Comparison of ENCODE assay signal across 27 mouse cellular contexts in genomic region chr6:100716152-100716551, GRCm38 (mm10). TPM values are rescaled to one million over a fixed set of nuclear protein-coding genes. Genes with fewer than 3 reads are reported as not detected.
DNase-seq lines count a peak whose midpoint lies in the region; ATAC-seq and TF ChIP-seq lines count a peak whose summit lies in the region.
"Had no signal": no experiment of that assay in that cellular context is flagged by ENCODE, and none has a peak within 500 bp of the region (broad histone marks: within the 10 kb centered on the region; RNA-seq: fewer than 3 reads in every experiment).

No protein-coding gene starts in this region.

- H3K9me3 ChIP-seq in lung, embryonic 14.5 days (ENCODE audit: low read depth, low read length), result no peaks in the 10 kb centered on the region
- H3K9me3 ChIP-seq in lung, embryonic 16.5 days (ENCODE audit: control insufficient read depth, low read length), result no peaks in the 10 kb centered on the region
- no peaks in the 10 kb centered on the region for H3K9me3 ChIP-seq in embryonic facial prominence, embryonic 10.5 days
- H3K9me3 ChIP-seq: embryonic facial prominence, embryonic 12.5 days; forebrain, embryonic 10.5 days; forebrain, embryonic 12.5 days had no signal

- no peak overlapping the region for H3K9ac ChIP-seq in lung, embryonic 14.5 days
- H3K9ac ChIP-seq in lung, embryonic 16.5 days (ENCODE audit: low read length), result no peak overlapping the region
- H3K9ac ChIP-seq: embryonic facial prominence, embryonic 12.5 days; forebrain, embryonic 12.5 days had no signal

- H3K4me3 ChIP-seq in lung, embryonic 14.5 days (ENCODE audit: low read depth, low read length), result no peak overlapping the region
- H3K4me3 ChIP-seq in lung, embryonic 16.5 days (ENCODE audit: low read length), result no peak overlapping the region
- no peak overlapping the region for H3K4me3 ChIP-seq in embryonic facial prominence, embryonic 10.5 days
- H3K4me3 ChIP-seq: embryonic facial prominence, embryonic 12.5 days; erythroblast, embryonic 14.5 days; forebrain, embryonic 10.5 days; forebrain, embryonic 12.5 days had no signal

- H3K36me3 ChIP-seq in lung, embryonic 14.5 days (ENCODE audit: insufficient read depth), result no peaks in the 10 kb centered on the region
- H3K36me3 ChIP-seq in lung, embryonic 16.5 days (ENCODE audit: control insufficient read depth, insufficient read depth, low read length), result no peaks in the 10 kb centered on the region
- no peaks in the 10 kb centered on the region for H3K36me3 ChIP-seq in embryonic facial prominence, embryonic 10.5 days (replicated peaks)
- H3K36me3 ChIP-seq: embryonic facial prominence, embryonic 12.5 days; forebrain, embryonic 10.5 days; forebrain, embryonic 12.5 days had no signal

- no peak overlapping the region for H3K27ac ChIP-seq in lung, embryonic 14.5 days (ENCODE audit: low read depth)
- peak overlapping the region; percentile 34; the same call in 1 of the 2 replicates for H3K27ac ChIP-seq in lung, embryonic 16.5 days (ENCODE audit: low read length)
- 0 out of 2 replicates have a peak overlapping the region, but pooled peaks have one; percentile 4 for H3K27ac ChIP-seq in embryonic facial prominence, embryonic 10.5 days (replicated peaks)
- H3K27ac ChIP-seq: embryonic facial prominence, embryonic 12.5 days; forebrain, embryonic 10.5 days; forebrain, embryonic 12.5 days had no signal

- H3K27me3 ChIP-seq in lung, embryonic 14.5 days (ENCODE audit: insufficient read depth, low read length), result no peaks in the 10 kb centered on the region
- H3K27me3 ChIP-seq in lung, embryonic 16.5 days (ENCODE audit: control insufficient read depth, insufficient read depth, low read depth, low read length), result no peaks in the 10 kb centered on the region
- peaks cover 33% of the 10 kb centered on the region for H3K27me3 ChIP-seq in embryonic facial prominence, embryonic 10.5 days (replicated peaks; ENCODE audit: low read depth, poor library complexity, severe bottlenecking)
- H3K27me3 ChIP-seq: embryonic facial prominence, embryonic 12.5 days had no signal

- DNase-seq in lung, embryonic 14.5 days, result peak; percentile 32
- no peak for DNase-seq in lung, adult 18-20 months
- DNase-seq in lung, postnatal 25 days (ENCODE audit: low spot score), result no peak
- DNase-seq in embryonic facial prominence, embryonic 10.5 days (ENCODE audit: low spot score), result no peak
- DNase-seq in lung, postnatal 10 days, result peak; percentile 33
- no peak for DNase-seq in heart, postnatal 25 days (ENCODE audit: low spot score)
- DNase-seq: adrenal gland, adult 2 months; adrenal gland, postnatal 10 days; adrenal gland, postnatal 25 days; B cell, adult 2 months; cerebellum, adult 11 months; cerebellum, adult 18-20 months; cerebellum, adult 8-10 months; cerebellum, adult 9-11 months; cerebellum, postnatal 14 days; cerebellum, postnatal 36 days; embryo, embryonic 11 days had no signal

- ATAC-seq in lung, embryonic 14.5 days (ENCODE audit: insufficient read depth), result peak; percentile 45; the same call in 1 of the 2 replicates
- ATAC-seq in lung, embryonic 16.5 days (ENCODE audit: low read depth), result peak; percentile 55
- no peak for ATAC-seq in CD4-positive, CD25-positive, alpha-beta regulatory T cell, adult 4 months
- ATAC-seq: forebrain, embryonic 14.5 days; forebrain, embryonic 16.5 days had no signal

- no peak for TF ChIP-seq CTCF in lung, embryonic 14.5 days (IDR thresholded peaks at IDR 0.05; ENCODE audit: low read depth)

- 36% methylated on average over 7 of the region's 7 CpGs for WGBS in lung, embryonic 14.5 days
- 44% methylated on average over 7 of the region's 7 CpGs for WGBS in lung, embryonic 16.5 days
- 74% methylated on average over 7 of the region's 7 CpGs for WGBS in embryonic facial prominence, embryonic 10.5 days

- H3K4me2 ChIP-seq in lung, embryonic 14.5 days, result no peak overlapping the region
- H3K4me2 ChIP-seq in lung, embryonic 16.5 days (ENCODE audit: low read depth, low read length), result no peak overlapping the region
- H3K4me2 ChIP-seq: embryonic facial prominence, embryonic 12.5 days; forebrain, embryonic 12.5 days had no signal

- H3K4me1 ChIP-seq in lung, embryonic 14.5 days (ENCODE audit: insufficient read depth), result no peaks in the 10 kb centered on the region; the same call in 1 of the 2 replicates
- H3K4me1 ChIP-seq in lung, embryonic 16.5 days (replicated peaks; ENCODE audit: control insufficient read depth, insufficient read depth, low read length), result peaks cover 5% of the 10 kb centered on the region
- peaks cover 20% of the 10 kb centered on the region for H3K4me1 ChIP-seq in embryonic facial prominence, embryonic 10.5 days

- intact Hi-C loops in heart, postnatal 25 days (cut with DNase I), result no loop called here

RNA-seq across cellular contexts. Expression of gene Gxylt2, which starts 11.6 kb away (rescaled TPM):
- polyA plus RNA-seq in lung, embryonic 14.5 days (2014; fragmentation: Nextera tagmentation; extraction: Ambion mirVana), result 4.4 and 6.0 TPM in 2 replicates
- polyA plus RNA-seq in lung, embryonic 16.5 days (2015; fragmentation: Nextera tagmentation; extraction: Ambion mirVana), result 2.2 and 3.0 TPM in 2 replicates
- 2.2 and 3.6 TPM in 2 replicates for polyA plus RNA-seq in embryonic facial prominence, embryonic 10.5 days (2016; fragmentation: Nextera tagmentation; extraction: Ambion mirVana)
- under 1 TPM in 1 of 2 experiments, not detected in 1; 0.17 TPM for polyA plus RNA-seq in CD4-positive, CD25-positive, alpha-beta regulatory T cell, adult 4 months (2017; shearing (Covaris generic))
- total RNA-seq in heart, postnatal 25 days (2021), result 1 to 10 TPM; 3.5 to 4.7 TPM
- total RNA-seq: common myeloid progenitor, adult 5-6 weeks; MEL had no signal
- polyA plus RNA-seq: erythroblast, embryonic 14.5 days had no signal

RNA-seq across cellular contexts. Expression of gene Shq1, which starts 45.2 kb away (rescaled TPM):
- polyA plus RNA-seq in lung, embryonic 14.5 days (2014; fragmentation: Nextera tagmentation; extraction: Ambion mirVana), result 15.9 and 17.7 TPM in 2 replicates
- 15.8 and 17.8 TPM in 2 replicates for polyA plus RNA-seq in lung, embryonic 16.5 days (2015; fragmentation: Nextera tagmentation; extraction: Ambion mirVana)
- polyA plus RNA-seq in embryonic facial prominence, embryonic 10.5 days (2016; fragmentation: Nextera tagmentation; extraction: Ambion mirVana), result 23.7 and 25.8 TPM in 2 replicates
- polyA plus RNA-seq in CD4-positive, CD25-positive, alpha-beta regulatory T cell, adult 4 months (2017; shearing (Covaris generic)), result 10 to 100 TPM; 10.0 to 11.7 TPM
- 1 to 10 TPM; 2.8 to 3.2 TPM for total RNA-seq in heart, postnatal 25 days (2021)

Comparison
In these comparisons a context has a peak if more than half of its experiments do, and no peak if none do; other contexts are left out.
1. DNase-seq: peak in lung, embryonic 14.5 days (single experiment) and lung, postnatal 10 days (single experiment); none in lung, adult 18-20 months (0 of 2), lung, postnatal 25 days (single experiment), embryonic facial prominence, embryonic 10.5 days (single experiment) and heart, postnatal 25 days (single experiment).